Mouse (Mus musculus): Measurements from ENCODE around the gene Phf5a. TPM values are rescaled to one million over a fixed set of nuclear protein-coding genes. Genes with fewer than 3 reads are reported as not detected.

The Phf5a gene
- polyA plus RNA-seq, 2 experiments: 72.6 to 120 TPM

GRCm38 (mm10) chr15:81856938-81857723 is 14.6 kb downstream of the Phf5a start:
- 1% methylated on average over 14 of the region's 14 CpGs for WGBS (ENCODE audit: insufficient replicate concordance)
- Histone ChIP-seq H3K9ac (replicated peaks) (peak overlapping the region; percentile 86), H3K27ac (peak overlapping the region; percentile 92), H3K27me3 (ENCODE audit: control insufficient read depth, insufficient read depth, low read length) (no peaks in the 10 kb centered on the region), H3K4me3 (ENCODE audit: insufficient read depth in 1 of 2, low read depth in 2 of 2, low read length in 2 of 2) (peak overlapping the region; percentile 87 to 89), H3K36me3 (replicated peaks; ENCODE audit: control insufficient read depth, insufficient read depth, low read depth) (peaks cover 5% of the 10 kb centered on the region; the same call in 1 of the 2 replicates), H3K4me2 (ENCODE audit: low read depth) (peak overlapping the region; percentile 71), H3K4me1 (replicated peaks; ENCODE audit: control insufficient read depth in 2 of 2, insufficient read depth in 2 of 2, low read length in 1 of 2) (peaks cover 12 to 15% of the 10 kb centered on the region in 2 experiments), H3K9me3 (ENCODE audit: control insufficient read depth, low read length) (no peaks in the 10 kb centered on the region)
- no peak for TF ChIP-seq CTCF (IDR thresholded peaks at IDR 0.05; ENCODE audit: low read depth)
- TF ChIP-seq EP300 (IDR thresholded peaks at IDR 0.05; ENCODE audit: low read depth): no peak
- DNase-seq (ENCODE audit: low read depth in 3 of 3, low spot score in 3 of 3): no peak
- ATAC-seq (ENCODE audit: insufficient read depth): no peak

DNA sequence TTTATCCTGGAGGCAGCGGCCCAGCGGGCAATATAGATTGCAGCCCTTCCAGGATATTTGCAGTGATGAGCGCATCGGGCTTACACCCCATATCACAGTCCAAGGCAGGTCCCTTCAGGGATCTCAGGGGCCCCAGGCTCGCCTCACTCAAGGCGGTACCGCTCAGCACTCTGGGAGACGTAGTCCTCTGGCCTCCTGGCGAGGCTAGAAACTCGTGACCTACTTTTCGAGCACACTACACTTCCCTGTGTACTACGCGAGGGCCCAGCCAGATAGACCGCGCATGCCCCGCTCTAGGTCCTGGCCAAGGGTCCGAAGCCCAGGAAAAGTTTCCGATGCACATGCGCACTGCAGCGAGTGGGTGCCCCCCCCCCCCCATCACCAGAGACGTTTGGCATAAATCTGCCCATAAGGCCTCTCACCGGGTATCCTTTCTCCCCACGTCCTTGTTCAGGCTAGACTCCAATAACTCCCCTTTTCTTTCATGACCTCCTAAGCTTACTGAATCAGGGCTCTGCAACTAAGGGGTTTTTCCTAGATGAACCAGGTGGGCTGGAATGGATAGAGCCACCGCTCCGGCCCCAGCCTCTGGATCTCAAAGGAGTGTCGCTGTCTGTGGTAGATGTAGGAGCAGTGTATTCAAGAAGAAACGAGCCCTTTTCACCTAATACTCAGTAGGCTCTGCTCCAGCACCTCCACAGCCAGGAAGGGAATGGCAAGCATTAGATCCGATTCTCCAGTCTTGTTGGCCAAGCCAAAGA is 15.5 kb downstream of the Phf5a start:
- Histone ChIP-seq H3K4me1 (replicated peaks; ENCODE audit: control insufficient read depth in 2 of 2, insufficient read depth in 2 of 2, low read length in 1 of 2) (peaks cover 12 to 15% of the 10 kb centered on the region in 2 experiments), H3K27me3 (ENCODE audit: control insufficient read depth, insufficient read depth, low read length) (no peaks in the 10 kb centered on the region), H3K9ac (replicated peaks) (peak overlapping the region; percentile 86), H3K4me2 (ENCODE audit: low read depth) (peak overlapping the region; percentile 71), H3K4me3 (ENCODE audit: insufficient read depth in 1 of 2, low read depth in 2 of 2, low read length in 2 of 2) (peak overlapping the region; percentile 87 to 89), H3K27ac (peak overlapping the region; percentile 92), H3K36me3 (replicated peaks; ENCODE audit: control insufficient read depth, insufficient read depth, low read depth) (peaks cover 8% of the 10 kb centered on the region), H3K9me3 (ENCODE audit: control insufficient read depth, low read length) (no peaks in the 10 kb centered on the region)
- under 1% methylated on average over 28 of the region's 28 CpGs for WGBS (ENCODE audit: insufficient replicate concordance)
- DNase-seq (ENCODE audit: low read depth in 3 of 3, low spot score in 3 of 3) (peak; percentile 85 to 90 (median 87)), ATAC-seq (ENCODE audit: insufficient read depth) (peak; percentile 82)
- TF ChIP-seq CTCF (IDR thresholded peaks at IDR 0.05; ENCODE audit: low read depth) (no peak), EP300 (IDR thresholded peaks at IDR 0.05; ENCODE audit: low read depth) (no peak)

DNA sequence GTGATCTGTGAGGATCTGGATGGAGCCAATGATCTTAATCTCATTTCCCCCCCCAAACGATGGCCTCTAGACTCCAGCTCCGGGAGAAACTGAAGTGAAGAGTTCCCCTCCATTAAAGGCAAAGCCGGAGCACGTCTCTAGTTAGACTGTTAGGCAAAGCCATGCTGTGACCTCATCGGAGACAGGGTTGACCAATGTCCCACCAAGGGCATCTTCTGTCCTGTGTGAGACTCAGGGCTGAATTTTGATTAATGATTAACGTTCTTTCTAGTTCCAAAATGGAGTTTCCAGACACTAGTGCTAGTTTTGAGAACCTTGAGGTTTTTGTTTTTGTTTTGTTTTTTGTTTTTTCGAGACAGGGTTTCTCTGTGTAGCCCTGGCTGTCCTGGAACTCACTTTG is 18.6 kb downstream of the Phf5a start:
- no peak overlapping the region for H3K4me3 ChIP-seq (ENCODE audit: insufficient read depth in 1 of 2, low read depth in 2 of 2, low read length in 2 of 2)
- peaks cover 31% of the 10 kb centered on the region for H3K36me3 ChIP-seq (replicated peaks; ENCODE audit: control insufficient read depth, insufficient read depth, low read depth)
- H3K9ac ChIP-seq (replicated peaks): no peak overlapping the region
- 71% methylated on average over 7 of the region's 7 CpGs for WGBS (ENCODE audit: insufficient replicate concordance)
- DNase-seq (ENCODE audit: low read depth in 3 of 3, low spot score in 3 of 3): no peak
- H3K4me1 ChIP-seq (replicated peaks; ENCODE audit: control insufficient read depth in 2 of 2, insufficient read depth in 2 of 2, low read length in 1 of 2): peaks cover 5 to 9% of the 10 kb centered on the region in 2 experiments; a peak in 3 of 4 replicates
- no peaks in the 10 kb centered on the region for H3K9me3 ChIP-seq (ENCODE audit: control insufficient read depth, low read length)
- no peak overlapping the region for H3K4me2 ChIP-seq (ENCODE audit: low read depth)
- TF ChIP-seq CTCF (IDR thresholded peaks at IDR 0.05; ENCODE audit: low read depth) (no peak), EP300 (IDR thresholded peaks at IDR 0.05; ENCODE audit: low read depth) (no peak)
- no peak overlapping the region for H3K27ac ChIP-seq
- ATAC-seq (ENCODE audit: insufficient read depth): no peak
- no peaks in the 10 kb centered on the region for H3K27me3 ChIP-seq (ENCODE audit: control insufficient read depth, insufficient read depth, low read length)

DNA sequence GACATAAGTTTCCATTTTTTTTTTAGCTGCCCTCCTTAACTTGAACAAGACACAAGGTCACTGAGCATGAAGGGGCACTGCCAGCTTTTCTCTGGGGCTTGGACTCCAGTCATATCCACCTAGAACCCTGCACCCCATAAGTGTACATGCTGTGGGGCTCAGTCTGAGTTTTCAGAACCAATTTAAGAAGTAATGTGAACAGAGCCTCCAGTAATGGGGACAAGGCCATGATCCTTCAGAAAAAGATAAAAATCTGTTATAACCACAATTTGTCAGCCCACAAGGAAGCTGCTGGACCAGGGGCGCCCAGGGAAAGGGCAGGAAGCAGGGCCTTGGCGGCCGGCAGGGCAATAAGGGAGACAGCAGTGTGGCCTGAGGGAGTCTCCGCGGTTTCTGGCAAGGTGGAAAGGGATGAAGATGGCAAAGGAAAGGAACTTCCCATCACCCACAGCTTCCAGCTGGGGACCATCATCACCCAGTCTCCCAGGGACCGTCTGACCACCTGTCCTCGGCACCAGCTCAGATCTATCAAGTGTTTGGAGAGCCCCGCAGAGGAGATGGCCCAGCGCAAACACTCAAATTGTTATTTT is 19.2 kb downstream of the Phf5a start:
- Histone ChIP-seq H3K4me2 (ENCODE audit: low read depth) (no peak overlapping the region), H3K27me3 (ENCODE audit: control insufficient read depth, insufficient read depth, low read length) (no peaks in the 10 kb centered on the region)

More for the DNA sequence above, 19.2 kb downstream of the Phf5a start:
- no peak for ATAC-seq (ENCODE audit: insufficient read depth)
- TF ChIP-seq EP300 (IDR thresholded peaks at IDR 0.05; ENCODE audit: low read depth): no peak
- no peak for TF ChIP-seq CTCF (IDR thresholded peaks at IDR 0.05; ENCODE audit: low read depth)
- H3K4me3 ChIP-seq (ENCODE audit: insufficient read depth in 1 of 2, low read depth in 2 of 2, low read length in 2 of 2): no peak overlapping the region
- peaks cover 31% of the 10 kb centered on the region for H3K36me3 ChIP-seq (replicated peaks; ENCODE audit: control insufficient read depth, insufficient read depth, low read depth)
- H3K27ac ChIP-seq: no peak overlapping the region
- no peaks in the 10 kb centered on the region for H3K9me3 ChIP-seq (ENCODE audit: control insufficient read depth, low read length)
- H3K9ac ChIP-seq (replicated peaks): no peak overlapping the region
- WGBS (ENCODE audit: insufficient replicate concordance): 76% methylated on average over 9 of the region's 9 CpGs
- no peak for DNase-seq (ENCODE audit: low read depth in 3 of 3, low spot score in 3 of 3)
- H3K4me1 ChIP-seq (replicated peaks; ENCODE audit: control insufficient read depth in 2 of 2, insufficient read depth in 2 of 2, low read length in 1 of 2): peaks cover 5 to 9% of the 10 kb centered on the region in 2 experiments; a peak in 3 of 4 replicates
